Mouse (Mus musculus) olfactory bulb, adult 2 months (tissue): ENCODE results near the gene Aar2. TPM values are rescaled to one million over a fixed set of nuclear protein-coding genes. Genes with fewer than 3 reads are reported as not detected.

Experiments
- H3K27ac ChIP-seq: fragments of 200-500 bp; 2 replicates; pipeline ENCODE4 v1.5.1; 2012; ENCODE audit warnings: low read depth, low read length; ENCODE audit not compliant: insufficient read depth
- H3K4me1 ChIP-seq: fragments of 200-500 bp; 2 replicates; pipeline ENCODE4 v1.6.1; 2012; ENCODE audit warnings: low read length; ENCODE audit not compliant: control insufficient read depth, insufficient read depth
- H3K4me3 ChIP-seq: fragments of 200-500 bp; 2 replicates; pipeline ENCODE4 v1.5.1; 2012; ENCODE audit warnings: mild to moderate bottlenecking, low read depth, low read length, moderate library complexity; ENCODE audit not compliant: insufficient read depth
- CTCF ChIP-seq: fragments of 200-500 bp; IDR thresholded peaks from 2 replicates; pipeline ENCODE4 v1.5.1; 2012; ENCODE audit warnings: low read depth, mild to moderate bottlenecking, low read length, moderate library complexity; ENCODE audit not compliant: insufficient read depth
- POLR2A ChIP-seq: fragments of 200-500 bp; IDR thresholded peaks from 2 replicates; pipeline ENCODE4 v1.6.1; 2012; ENCODE audit warnings: mild to moderate bottlenecking, low read depth, low read length, moderate library complexity; ENCODE audit not compliant: insufficient read depth
- WGBS: fragments of 180-500 bp; shearing (Covaris S2); methylation state at CpG from one replicate; pipeline ENCODE4 v1.1.7; 2018; 5-methylcytosine and 5-hydroxymethylcytosine counted together
- polyA plus RNA-seq: library from polyadenylated mRNA; stranded (reverse); fragments of >200 nt; gene quantifications from 2 replicates; pipeline ENCODE4 v1.2.4, GENCODE M21; 2012; ENCODE audit warnings: low replicate concordance; ENCODE audit not compliant: missing spikeins, insufficient read depth, insufficient read length

The Aar2 gene
- polyA plus RNA-seq, 1 experiment: not detected

GRCm38 (mm10) chr2:156518306-156518705, 29.1 kb upstream of the Aar2 start:
- Histone ChIP-seq H3K4me1 (peaks cover 22% of the 10 kb centered on the region), H3K27ac (no peak overlapping the region), H3K4me3 (no peak overlapping the region)
- WGBS: 63% methylated on average over 6 of the region's 6 CpGs
- no peak for TF ChIP-seq CTCF
- no peak for TF ChIP-seq POLR2A

DNA sequence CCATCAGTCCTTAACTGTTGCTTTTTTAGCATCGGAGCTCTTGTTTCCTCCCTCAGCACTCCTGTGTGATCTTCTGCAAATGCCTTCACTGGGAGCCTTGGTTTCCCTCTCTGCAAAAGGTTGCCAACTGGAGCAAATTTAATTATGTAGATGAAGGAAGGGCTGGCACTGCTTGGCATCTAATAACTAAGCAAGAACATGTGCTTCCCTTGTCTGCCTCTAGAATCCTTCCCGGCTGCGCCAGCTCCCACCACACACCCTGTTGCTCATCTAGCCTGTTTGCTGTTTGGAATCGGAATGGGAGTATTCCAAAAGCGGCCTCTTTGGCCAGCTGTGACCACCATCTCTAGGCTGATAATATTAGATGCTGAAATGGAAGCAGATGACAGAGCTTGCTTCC, 27.8 kb upstream of the Aar2 start:
- Histone ChIP-seq H3K4me3 (no peak overlapping the region), H3K4me1 (peaks cover 21% of the 10 kb centered on the region), H3K27ac (no peak overlapping the region)
- 26% methylated on average over 5 of the region's 5 CpGs for WGBS
- no peak for TF ChIP-seq CTCF
- no peak for TF ChIP-seq POLR2A

DNA sequence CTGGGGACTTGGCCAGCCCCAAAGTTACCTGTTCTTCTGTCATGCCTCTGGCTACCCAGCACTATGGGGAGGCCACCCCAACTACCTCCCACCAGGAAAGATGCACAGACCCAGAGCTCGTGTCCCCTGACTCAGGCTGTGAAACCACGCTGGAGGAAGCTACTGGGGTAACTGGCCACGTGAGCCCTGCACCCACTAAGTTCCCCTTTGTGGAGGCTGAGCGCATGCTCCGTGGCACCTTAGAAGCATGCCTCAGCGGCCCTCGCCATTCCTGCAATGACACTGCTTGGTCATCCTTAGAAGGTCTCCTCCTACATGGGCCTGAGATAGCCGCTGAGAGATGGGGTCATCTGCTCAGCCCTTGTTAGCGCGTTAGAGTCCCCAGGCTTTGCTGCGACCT, 24.4 kb upstream of the Aar2 start:
- Histone ChIP-seq H3K4me1 (peaks cover 15% of the 10 kb centered on the region), H3K27ac (no peak overlapping the region), H3K4me3 (no peak overlapping the region)
- TF ChIP-seq CTCF: no peak
- no peak for TF ChIP-seq POLR2A
- 85% methylated on average over 11 of the region's 11 CpGs for WGBS

GRCm38 (mm10) chr2:156524078-156524477, 23.3 kb upstream of the Aar2 start:
- no peak overlapping the region for H3K4me3 ChIP-seq
- H3K4me1 ChIP-seq: peaks cover 11% of the 10 kb centered on the region
- no peak for TF ChIP-seq CTCF
- TF ChIP-seq POLR2A: no peak
- 52% methylated on average over 3 of the region's 3 CpGs for WGBS
- H3K27ac ChIP-seq: no peak overlapping the region

DNA sequence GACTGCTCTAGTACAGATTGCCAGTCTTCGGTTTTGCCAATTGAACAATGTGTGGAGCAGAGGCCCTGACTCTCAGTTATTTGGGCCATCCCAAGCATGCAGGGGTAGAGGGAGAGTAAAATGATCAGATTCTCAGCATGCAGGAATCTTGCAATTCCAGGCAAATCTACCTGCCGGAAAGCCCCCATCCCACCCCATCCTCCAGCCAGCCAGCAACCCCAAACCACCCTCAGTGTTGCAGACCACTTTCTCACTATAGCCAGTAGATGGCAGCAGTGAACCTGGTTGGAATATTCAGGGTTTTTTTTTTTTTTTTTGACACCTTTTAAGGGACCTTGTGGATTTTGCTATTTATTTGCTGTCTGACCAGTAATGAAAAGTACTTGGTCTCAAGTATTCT, 17.7 kb upstream of the Aar2 start:
- no peak overlapping the region for H3K4me3 ChIP-seq
- WGBS: 51% methylated on average over 2 of the region's 2 CpGs
- 0 out of 2 replicates have a peak, but pooled peaks cover 6% of the 10 kb centered on the region for H3K4me1 ChIP-seq
- TF ChIP-seq CTCF (no peak), POLR2A (no peak)
- H3K27ac ChIP-seq: no peak overlapping the region

- Histone ChIP-seq H3K4me1 (0 out of 2 replicates have a peak, but pooled peaks cover 6% of the 10 kb centered on the region), H3K4me3 (no peak overlapping the region), H3K27ac (no peak overlapping the region)
- WGBS: 84% methylated on average over 2 of the region's 2 CpGs
- TF ChIP-seq CTCF: no peak
- no peak for TF ChIP-seq POLR2A
Observed at GRCm38 (mm10) chr2:156533160-156533559, 14.2 kb upstream of the Aar2 start.

- H3K4me3 ChIP-seq: no peak overlapping the region
- TF ChIP-seq POLR2A: no peak
- no peak for TF ChIP-seq CTCF
- H3K4me1 ChIP-seq: peaks cover 10% of the 10 kb centered on the region; the same call in 1 of the 2 replicates
- no peak overlapping the region for H3K27ac ChIP-seq
- WGBS: 86% methylated on average over 7 of the region's 7 CpGs
Observed at GRCm38 (mm10) chr2:156538817-156539555, 8.4 kb upstream of the Aar2 start.

DNA sequence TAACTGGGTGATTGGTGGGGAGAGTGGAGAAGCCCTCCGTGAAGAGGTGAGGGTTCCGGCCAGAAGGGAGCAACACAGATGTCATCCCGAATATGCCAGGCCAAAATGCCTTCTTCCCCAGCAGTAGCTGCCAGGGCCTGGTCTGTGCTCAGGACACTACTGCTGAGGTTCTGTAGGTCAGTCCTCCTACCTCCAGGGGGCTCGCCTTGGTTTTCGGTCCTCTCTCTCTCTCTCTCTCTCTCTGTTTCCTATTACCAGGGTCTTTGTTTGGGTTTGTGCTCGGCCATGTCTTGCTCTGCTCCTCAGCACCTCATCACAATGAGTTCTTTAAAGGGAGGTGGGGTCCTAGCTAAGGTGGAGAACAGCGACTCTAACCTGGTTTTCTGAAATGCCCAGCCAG, 6.4 kb upstream of the Aar2 start:
- Histone ChIP-seq H3K4me3 (no peak overlapping the region), H3K4me1 (peaks cover 10% of the 10 kb centered on the region; the same call in 1 of the 2 replicates), H3K27ac (no peak overlapping the region)
- 86% methylated on average over 7 of the region's 7 CpGs for WGBS
- no peak for TF ChIP-seq POLR2A
- TF ChIP-seq CTCF: no peak

GRCm38 (mm10) chr2:156542410-156542809, 5.0 kb upstream of the Aar2 start:
- no peak overlapping the region for H3K4me3 ChIP-seq
- TF ChIP-seq POLR2A (no peak), CTCF (no peak)
- peaks cover 10% of the 10 kb centered on the region; the same call in 1 of the 2 replicates for H3K4me1 ChIP-seq
- WGBS: 60% methylated on average over 8 of the region's 8 CpGs
- H3K27ac ChIP-seq: no peak overlapping the region
